Mouse (Mus musculus) neural tube, embryonic 15.5 days (tissue): ENCODE results near the gene Dpysl5. TPM values are rescaled to one million over a fixed set of nuclear protein-coding genes. Genes with fewer than 3 reads are reported as not detected.

Experiments
- ATAC-seq: fragments of 200-750 bp; cut with Nextera tagmentation; 2 replicates; pipeline ENCODE4 v1.8.0; 2017; ENCODE audit warnings: mild to moderate bottlenecking, moderate TSS enrichment, moderate library complexity; ENCODE audit not compliant: low FRiP score
- H3K27ac ChIP-seq: fragments of 300-500 bp; sonication (generic); replicated peaks from 2 replicates; pipeline ENCODE4 v1.5.1; 2015; ENCODE audit warnings: mild to moderate bottlenecking, inconsistent platforms
- H3K27me3 ChIP-seq: fragments of 300-500 bp; sonication (generic); replicated peaks from 2 replicates; pipeline ENCODE4 v1.6.1; 2015; ENCODE audit warnings: inconsistent platforms
- H3K36me3 ChIP-seq: fragments of 300-500 bp; sonication (generic); 2 replicates; pipeline ENCODE4 v1.6.1; 2015; ENCODE audit warnings: inconsistent platforms
- H3K4me1 ChIP-seq: fragments of 300-500 bp; sonication (generic); 2 replicates; pipeline ENCODE4 v1.6.1; 2015; ENCODE audit warnings: inconsistent platforms
- H3K4me2 ChIP-seq: fragments of 300-500 bp; sonication (generic); 2 replicates; pipeline ENCODE4 v1.6.1; 2015; ENCODE audit warnings: inconsistent platforms, mild to moderate bottlenecking, moderate library complexity
- H3K4me3 ChIP-seq: fragments of 300-500 bp; sonication (generic); replicated peaks from 2 replicates; pipeline ENCODE4 v1.5.1; 2015; ENCODE audit warnings: mild to moderate bottlenecking, inconsistent platforms
- H3K9ac ChIP-seq: fragments of 300-500 bp; sonication (generic); replicated peaks from 2 replicates; pipeline ENCODE4 v1.6.1; 2015; ENCODE audit warnings: mild to moderate bottlenecking, inconsistent platforms
- H3K9me3 ChIP-seq: fragments of 300-500 bp; sonication (generic); replicated peaks from 2 replicates; pipeline ENCODE4 v1.6.1; 2016; ENCODE audit warnings: inconsistent platforms
- WGBS: fragments of 180-500 bp; shearing (Covaris S2); methylation state at CpG from one replicate; pipeline ENCODE4 v1.1.7; 2015; ENCODE audit warnings: mixed read lengths; 5-methylcytosine and 5-hydroxymethylcytosine counted together
- polyA plus RNA-seq: library from polyadenylated mRNA; unstranded; fragments of >200 nt; fragmentation: Nextera tagmentation; extraction: Ambion mirVana; gene quantifications from 2 replicates; pipeline ENCODE4 v1.2.1, GENCODE M21; 2015

Gene Dpysl5
- polyA plus RNA-seq, 1 experiment from 2014 or later: 175 TPM

- H3K4me2 ChIP-seq: no peak overlapping the region
- no peaks in the 10 kb centered on the region for H3K9me3 ChIP-seq
- no peak overlapping the region for H3K9ac ChIP-seq
- peaks cover 8% of the 10 kb centered on the region; the same call in 1 of the 2 replicates for H3K36me3 ChIP-seq
- H3K27ac ChIP-seq: no peak overlapping the region
- no peak overlapping the region for H3K4me3 ChIP-seq
- H3K27me3 ChIP-seq: no peaks in the 10 kb centered on the region
- ATAC-seq: peak; percentile 11; the same call in 1 of the 2 replicates
- H3K4me1 ChIP-seq: peaks cover 56% of the 10 kb centered on the region
- 67% methylated on average over 9 of the region's 9 CpGs for WGBS
Observed at GRCm38 (mm10) chr5:30769075-30769474, 57.7 kb downstream of the Dpysl5 start.

DNA sequence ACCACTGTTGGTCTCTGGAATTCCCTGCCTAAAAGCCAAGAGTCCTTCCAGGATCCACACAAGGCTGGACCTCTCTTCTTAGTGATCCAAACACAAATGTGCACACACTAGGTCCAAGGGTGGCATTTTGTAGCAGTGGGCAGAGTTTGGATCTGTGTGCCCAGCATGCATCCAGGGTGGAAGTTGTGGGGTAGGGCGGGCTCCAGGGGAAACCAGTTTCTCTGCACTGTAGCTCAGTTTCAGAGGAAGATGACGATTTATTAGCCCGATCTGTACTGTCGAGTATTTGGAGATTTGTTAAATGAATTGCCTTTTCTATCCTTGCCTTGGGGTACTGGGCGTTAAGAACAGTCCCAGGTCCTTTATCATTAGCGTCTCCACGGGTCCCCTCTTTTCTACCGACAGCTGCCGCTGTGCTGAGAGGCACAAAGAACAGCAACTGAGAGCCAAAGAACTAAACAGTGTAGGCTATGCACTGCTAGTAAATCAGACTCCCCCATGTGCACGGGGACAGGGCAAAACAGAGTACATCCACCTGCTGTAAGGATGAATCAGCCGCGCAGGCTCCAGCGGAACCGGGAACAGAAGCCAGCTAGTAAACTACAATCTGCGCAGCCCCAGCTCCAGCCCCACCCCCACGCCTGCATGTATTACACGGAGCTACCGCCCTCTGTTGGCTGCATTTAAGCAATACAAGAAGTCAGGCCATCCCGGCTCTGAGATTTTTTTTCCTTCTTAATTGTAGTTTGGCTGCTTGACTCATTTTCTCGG is 63.4 kb downstream of the Dpysl5 start:
- Histone ChIP-seq H3K4me2 (peak overlapping the region; percentile 52), H3K4me3 (peak overlapping the region; percentile 19), H3K27ac (peak overlapping the region; percentile 54), H3K9ac (no peak overlapping the region), H3K27me3 (no peaks in the 10 kb centered on the region), H3K4me1 (peaks cover 32% of the 10 kb centered on the region), H3K36me3 (peaks cover 26% of the 10 kb centered on the region), H3K9me3 (no peaks in the 10 kb centered on the region)
- ATAC-seq: peak; percentile 86
- 6% methylated on average over 20 of the region's 20 CpGs for WGBS

- Histone ChIP-seq H3K27ac (0 out of 2 replicates have a peak overlapping the region, but pooled peaks have one; percentile 11), H3K9me3 (no peaks in the 10 kb centered on the region), H3K4me3 (no peak overlapping the region), H3K4me2 (no peak overlapping the region), H3K36me3 (peaks cover 79% of the 10 kb centered on the region), H3K9ac (no peak overlapping the region), H3K27me3 (no peaks in the 10 kb centered on the region), H3K4me1 (peaks cover 7% of the 10 kb centered on the region)
- no peak for ATAC-seq
- WGBS: 65% methylated on average over 9 of the region's 9 CpGs
Observed at GRCm38 (mm10) chr5:30780699-30781098, 69.3 kb downstream of the Dpysl5 start.

GRCm38 (mm10) chr5:30781147-30781546 is 69.8 kb downstream of the Dpysl5 start:
- no peak overlapping the region for H3K4me2 ChIP-seq
- H3K9ac ChIP-seq: no peak overlapping the region
- H3K36me3 ChIP-seq: peaks cover 82% of the 10 kb centered on the region
- no peaks in the 10 kb centered on the region for H3K9me3 ChIP-seq
- no peak overlapping the region for H3K4me3 ChIP-seq
- ATAC-seq: no peak
- H3K27me3 ChIP-seq: no peaks in the 10 kb centered on the region
- no peak overlapping the region for H3K27ac ChIP-seq
- H3K4me1 ChIP-seq: peaks cover 7% of the 10 kb centered on the region
- WGBS: 32% methylated on average over 3 of the region's 3 CpGs

- H3K9me3 ChIP-seq: no peaks in the 10 kb centered on the region
- no peaks in the 10 kb centered on the region for H3K27me3 ChIP-seq
- H3K4me2 ChIP-seq: no peak overlapping the region
- H3K4me3 ChIP-seq: no peak overlapping the region
- no peaks in the 10 kb centered on the region for H3K4me1 ChIP-seq
- H3K36me3 ChIP-seq: peaks cover 83% of the 10 kb centered on the region
- WGBS: 96% methylated on average over 5 of the region's 5 CpGs
- no peak overlapping the region for H3K27ac ChIP-seq
- no peak overlapping the region for H3K9ac ChIP-seq
- ATAC-seq: no peak
Observed at GRCm38 (mm10) chr5:30787381-30787780, 76.0 kb downstream of the Dpysl5 start.

DNA sequence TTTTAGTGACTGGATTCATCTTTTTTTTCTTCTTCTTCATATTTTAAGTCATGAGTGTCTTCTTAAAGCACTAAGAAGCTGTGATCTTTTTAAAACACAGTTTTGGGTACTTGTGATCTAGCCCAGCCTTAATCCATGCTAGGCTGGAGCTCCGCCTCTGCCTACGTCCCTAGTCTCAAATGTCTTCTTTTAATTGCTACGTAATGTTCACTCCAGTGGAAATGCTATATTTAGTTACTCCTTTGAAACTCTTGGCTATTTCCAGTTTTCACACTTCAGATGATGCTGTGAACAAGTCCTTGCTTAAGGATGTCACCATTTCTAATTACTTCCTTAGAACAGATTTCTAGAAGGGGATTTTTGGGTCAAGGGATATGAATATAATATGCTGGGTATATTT is 78.7 kb downstream of the Dpysl5 start:
- Histone ChIP-seq H3K4me1 (no peaks in the 10 kb centered on the region), H3K9ac (no peak overlapping the region), H3K4me2 (no peak overlapping the region), H3K36me3 (peaks cover 83% of the 10 kb centered on the region), H3K9me3 (no peaks in the 10 kb centered on the region), H3K27me3 (no peaks in the 10 kb centered on the region), H3K27ac (no peak overlapping the region), H3K4me3 (no peak overlapping the region)
- 78% methylated on average over 3 of the region's 3 CpGs for WGBS
- no peak for ATAC-seq

DNA sequence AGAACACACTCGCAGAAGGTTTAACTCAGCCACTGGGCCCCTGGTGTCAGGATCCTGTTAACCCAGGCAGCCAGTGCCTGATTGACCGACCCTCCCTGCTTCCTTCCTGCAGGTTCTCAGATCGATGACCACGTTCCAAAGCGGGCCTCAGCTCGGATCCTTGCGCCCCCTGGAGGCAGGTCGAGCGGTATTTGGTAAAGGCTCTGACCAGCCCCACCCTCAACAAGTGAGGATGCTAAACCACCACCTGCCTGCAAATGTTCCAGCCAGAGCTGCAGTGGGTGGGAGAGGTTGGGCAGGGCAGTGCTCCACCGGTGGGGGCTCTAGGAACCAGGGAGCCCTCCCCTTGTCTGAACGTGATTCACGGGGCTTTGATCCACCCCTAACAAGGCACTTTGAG is 84.8 kb downstream of the Dpysl5 start:
- Histone ChIP-seq H3K9ac (no peak overlapping the region), H3K4me1 (no peaks in the 10 kb centered on the region), H3K4me3 (no peak overlapping the region), H3K9me3 (no peaks in the 10 kb centered on the region), H3K27ac (no peak overlapping the region), H3K36me3 (peaks cover 71% of the 10 kb centered on the region), H3K4me2 (no peak overlapping the region), H3K27me3 (no peaks in the 10 kb centered on the region)
- ATAC-seq: peak; percentile 30; the same call in 1 of the 2 replicates
- 17% methylated on average over 12 of the region's 12 CpGs for WGBS

DNA sequence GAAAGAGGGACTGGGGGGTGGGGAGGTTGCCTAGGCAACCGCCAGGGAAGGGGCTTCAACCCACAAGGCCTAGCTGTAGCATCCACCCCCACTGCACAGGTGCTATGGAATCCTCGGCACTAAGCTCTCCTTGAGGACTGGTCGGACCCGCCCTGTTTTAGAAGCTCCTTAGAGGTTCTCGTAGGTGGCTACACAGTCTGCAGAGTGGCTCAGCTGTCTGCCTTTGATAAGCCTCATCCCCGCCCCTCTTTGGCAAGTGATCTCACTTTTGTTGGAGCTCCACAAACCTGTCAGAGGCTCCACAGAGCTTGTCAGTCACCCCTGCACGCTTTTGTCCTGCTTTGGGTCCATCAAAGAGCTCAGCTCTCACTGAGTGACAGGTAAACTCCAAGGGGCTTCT is 86.1 kb downstream of the Dpysl5 start:
- Histone ChIP-seq H3K27ac (no peak overlapping the region), H3K9me3 (no peaks in the 10 kb centered on the region), H3K27me3 (no peaks in the 10 kb centered on the region), H3K36me3 (peaks cover 58% of the 10 kb centered on the region), H3K4me1 (no peaks in the 10 kb centered on the region), H3K4me2 (no peak overlapping the region), H3K9ac (no peak overlapping the region), H3K4me3 (no peak overlapping the region)
- WGBS: 73% methylated on average over 7 of the region's 7 CpGs
- no peak for ATAC-seq

- Histone ChIP-seq H3K36me3 (peaks cover 54% of the 10 kb centered on the region), H3K4me2 (no peak overlapping the region), H3K27ac (no peak overlapping the region), H3K4me1 (no peaks in the 10 kb centered on the region), H3K9me3 (no peaks in the 10 kb centered on the region), H3K9ac (no peak overlapping the region), H3K4me3 (no peak overlapping the region), H3K27me3 (no peaks in the 10 kb centered on the region)
- no peak for ATAC-seq
- WGBS: 91% methylated on average over 8 of the region's 8 CpGs
Observed at GRCm38 (mm10) chr5:30797982-30798381, 86.6 kb downstream of the Dpysl5 start.

DNA sequence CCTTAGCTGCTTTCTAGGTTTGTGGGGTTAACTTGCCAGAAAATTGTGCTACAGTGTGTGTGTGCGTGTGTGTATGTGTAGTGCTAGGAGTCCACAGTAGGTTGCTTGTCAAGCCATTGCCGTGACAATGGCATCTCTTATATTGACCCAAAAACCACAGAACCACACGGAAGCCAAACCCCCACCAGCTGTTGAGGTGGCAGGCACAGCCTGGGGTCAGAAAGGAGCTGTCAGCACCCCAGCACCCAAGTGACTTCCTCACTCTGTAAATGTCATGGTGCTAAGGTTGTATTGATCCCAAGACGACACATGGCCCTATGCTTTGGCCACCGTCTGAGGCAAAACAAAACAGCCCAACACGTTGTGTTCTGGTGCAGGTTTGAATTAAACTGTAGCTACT is 87.6 kb downstream of the Dpysl5 start:
- no peak overlapping the region for H3K4me2 ChIP-seq
- no peaks in the 10 kb centered on the region for H3K27me3 ChIP-seq
- no peaks in the 10 kb centered on the region for H3K4me1 ChIP-seq
- H3K27ac ChIP-seq: no peak overlapping the region
- no peak for ATAC-seq
- no peaks in the 10 kb centered on the region for H3K9me3 ChIP-seq
- H3K4me3 ChIP-seq: no peak overlapping the region
- H3K36me3 ChIP-seq: peaks cover 44% of the 10 kb centered on the region
- WGBS: 87% methylated on average over 6 of the region's 6 CpGs
- H3K9ac ChIP-seq: no peak overlapping the region

- Histone ChIP-seq H3K4me3 (no peak overlapping the region), H3K4me1 (0 out of 2 replicates have a peak, but pooled peaks cover 2% of the 10 kb centered on the region), H3K4me2 (no peak overlapping the region), H3K27me3 (no peaks in the 10 kb centered on the region), H3K27ac (no peak overlapping the region), H3K9ac (no peak overlapping the region), H3K9me3 (no peaks in the 10 kb centered on the region), H3K36me3 (peaks cover 9% of the 10 kb centered on the region; the same call in 1 of the 2 replicates)
- WGBS: 77% methylated on average over 12 of the region's 12 CpGs
- no peak for ATAC-seq
Observed at GRCm38 (mm10) chr5:30802724-30803467, 91.5 kb downstream of the Dpysl5 start.

DNA sequence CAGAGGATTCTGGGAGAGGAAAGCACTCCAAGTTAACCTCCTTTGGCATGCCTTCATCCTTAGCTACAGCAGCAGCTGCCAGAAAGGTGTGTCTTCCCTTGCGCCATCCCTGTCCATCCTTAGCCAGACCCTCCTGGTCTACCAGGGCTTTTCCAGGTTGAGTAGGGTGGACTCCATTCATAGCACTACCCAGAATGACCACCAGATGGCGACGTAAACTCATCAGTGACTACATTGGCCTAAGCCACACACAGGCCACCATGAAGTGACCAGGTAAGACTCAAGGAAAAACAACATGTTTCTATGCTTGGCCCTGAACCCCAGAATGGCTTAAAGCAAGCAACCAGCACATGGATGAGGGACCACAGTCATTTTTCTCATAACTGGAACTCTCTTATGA is 94.7 kb downstream of the Dpysl5 start:
- peak overlapping the region; percentile 22; the same call in 1 of the 2 replicates for H3K4me2 ChIP-seq
- no peaks in the 10 kb centered on the region for H3K9me3 ChIP-seq
- WGBS: 9% methylated on average over 3 of the region's 3 CpGs
- no peak overlapping the region for H3K9ac ChIP-seq
- H3K4me3 ChIP-seq: no peak overlapping the region
- no peaks in the 10 kb centered on the region for H3K27me3 ChIP-seq
- no peaks in the 10 kb centered on the region for H3K36me3 ChIP-seq
- 0 out of 2 replicates have a peak, but pooled peaks cover 2% of the 10 kb centered on the region for H3K4me1 ChIP-seq
- peak; percentile 83 for ATAC-seq
- H3K27ac ChIP-seq: no peak overlapping the region
